Mouse (Mus musculus) T-helper 2 cell (primary cell): ENCODE results near the gene Serpinb6a.

Experiments
- in situ Hi-C: fragments of 300-600 bp; cut with MboI, MseI; formaldehyde crosslinking; loops from one replicate; pipeline ENCODE4 v1.15.1; 2025; ENCODE audit warnings: high pct_unique_total_duplicates

Gene Serpinb6a

GRCm38 (mm10) chr13:34002058-34003006, at the start of gene Serpinb6a, which contains the start of gene Ripk1:
TSS of gene Serpinb6a (minus strand) at chr13:34002794.
TSS of gene Ripk1 (plus strand) at chr13:34002363.
- in situ Hi-C loops = no loop called here

- in situ Hi-C loops = loop anchor here (25.0 kb wide), 1 partner anchor 811 kb away; no protein-coding TSS in a partner anchor
Observed at GRCm38 (mm10) chr13:34051692-34052091, 49.1 kb upstream of the Serpinb6a start.

- in situ Hi-C loops = loop anchor here (25.0 kb wide), 1 partner anchor 812 kb away; no protein-coding TSS in a partner anchor
Observed at GRCm38 (mm10) chr13:34050479-34050878, 47.9 kb upstream of the Serpinb6a start.

- in situ Hi-C loops = loop anchor here (10.0 kb wide), 1 partner anchor 107 kb away; no protein-coding TSS in a partner anchor
Observed at GRCm38 (mm10) chr13:34047526-34047925, 44.9 kb upstream of the Serpinb6a start.

GRCm38 (mm10) chr13:34046421-34047012, 43.9 kb upstream of the Serpinb6a start:
- in situ Hi-C loops = loop anchor here (10.0 kb wide), 1 partner anchor 108 kb away; no protein-coding TSS in a partner anchor

GRCm38 (mm10) chr13:34045511-34046249, 43.1 kb upstream of the Serpinb6a start:
- in situ Hi-C loops = loop anchor here (10.0 kb wide), 1 partner anchor 109 kb away; no protein-coding TSS in a partner anchor

GRCm38 (mm10) chr13:34043716-34044393, 41.3 kb upstream of the Serpinb6a start:
- in situ Hi-C loops = loop anchor here (10.0 kb wide), 1 partner anchor 111 kb away; no protein-coding TSS in a partner anchor

GRCm38 (mm10) chr13:34040091-34040490, 37.5 kb upstream of the Serpinb6a start:
- in situ Hi-C loops = loop anchor here (10.0 kb wide), 1 partner anchor 115 kb away; no protein-coding TSS in a partner anchor

- in situ Hi-C loops = no loop called here
Observed at GRCm38 (mm10) chr13:34038901-34039341, 36.3 kb upstream of the Serpinb6a start.

GRCm38 (mm10) chr13:34038056-34038432, 35.5 kb upstream of the Serpinb6a start:
- in situ Hi-C loops = no loop called here

GRCm38 (mm10) chr13:34037172-34038055, 34.8 kb upstream of the Serpinb6a start, which contains the start of gene Bphl:
TSS of gene Bphl (plus strand) at chr13:34037597.
- in situ Hi-C loops = no loop called here

- in situ Hi-C loops = no loop called here
Observed at GRCm38 (mm10) chr13:34036726-34037125, 34.1 kb upstream of the Serpinb6a start.

GRCm38 (mm10) chr13:34035424-34035823, 32.8 kb upstream of the Serpinb6a start:
- in situ Hi-C loops = no loop called here

GRCm38 (mm10) chr13:34032041-34032440, 29.4 kb upstream of the Serpinb6a start:
- in situ Hi-C loops = no loop called here

- in situ Hi-C loops = no loop called here
Observed at GRCm38 (mm10) chr13:34021998-34022397, 19.4 kb upstream of the Serpinb6a start.

GRCm38 (mm10) chr13:34018521-34018920, 15.9 kb upstream of the Serpinb6a start:
- in situ Hi-C loops = no loop called here

- in situ Hi-C loops = no loop called here
Observed at GRCm38 (mm10) chr13:34016927-34017569, 14.5 kb upstream of the Serpinb6a start.

GRCm38 (mm10) chr13:34007234-34007633, 4.6 kb upstream of the Serpinb6a start:
- in situ Hi-C loops = no loop called here

GRCm38 (mm10) chr13:34003058-34003457, 464 bp upstream of the Serpinb6a start:
- in situ Hi-C loops = no loop called here
